Mouse (Mus musculus): ENCODE measurements around the gene Ang2.

- TF ChIP-seq CTCF (IDR thresholded peaks at IDR 0.05; ENCODE audit: extremely low read depth, insufficient read depth, insufficient read length, insufficient replicate concordance) (no peak), POLR2A (IDR thresholded peaks at IDR 0.05; ENCODE audit: low read depth, low read length) (no peak)
Observed at GRCm38 (mm10) chr14:51149164-51149563, 49.8 kb downstream of the Ang2 start.

Measured in spleen, adult 2 months (tissue).